Mouse (Mus musculus): Measurements from ENCODE around the gene Sdr39u1. TPM values are rescaled to one million over a fixed set of nuclear protein-coding genes. Genes with fewer than 3 reads are reported as not detected.

The Sdr39u1 gene
- polyA plus RNA-seq (2012) = 10.6 and 15.2 TPM in 2 replicates

DNA sequence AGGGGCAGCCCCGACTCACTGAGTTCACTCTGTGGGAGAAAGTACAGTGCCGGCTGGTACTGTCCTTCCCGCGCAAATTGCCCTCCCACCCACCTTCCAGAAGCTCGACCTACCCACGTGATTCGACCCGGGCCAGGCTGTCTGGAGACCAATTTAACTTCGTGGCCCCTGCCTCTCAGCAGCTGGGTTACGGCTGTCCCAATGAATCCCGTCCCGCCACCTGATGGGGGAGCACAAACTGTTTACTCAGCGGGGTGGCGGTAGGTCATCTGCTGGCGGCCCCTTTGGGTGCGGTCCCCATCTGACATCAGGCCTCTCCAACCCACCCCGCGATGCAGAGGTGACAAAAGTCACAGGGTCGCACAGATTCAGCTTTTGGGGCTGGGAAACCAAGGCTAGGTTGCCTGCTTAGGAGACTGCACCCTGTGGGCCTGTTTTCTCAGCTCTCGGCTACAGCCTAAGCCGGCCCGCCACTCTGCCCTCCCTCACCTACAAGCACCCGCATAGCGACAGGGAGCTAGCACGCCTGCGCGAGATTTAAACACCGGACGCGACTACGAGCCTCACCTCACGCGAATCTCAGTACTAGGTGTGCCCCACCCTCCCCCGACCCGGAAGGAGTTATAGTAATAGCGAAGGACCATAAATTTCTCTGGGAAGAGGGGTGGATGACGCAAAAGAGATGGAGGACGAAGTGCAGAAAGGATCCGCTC lies at the start of gene Sdr39u1:
TSS of gene Sdr39u1 (minus strand) at position 593 of the 713 bp plus-strand sequence.

DNA sequence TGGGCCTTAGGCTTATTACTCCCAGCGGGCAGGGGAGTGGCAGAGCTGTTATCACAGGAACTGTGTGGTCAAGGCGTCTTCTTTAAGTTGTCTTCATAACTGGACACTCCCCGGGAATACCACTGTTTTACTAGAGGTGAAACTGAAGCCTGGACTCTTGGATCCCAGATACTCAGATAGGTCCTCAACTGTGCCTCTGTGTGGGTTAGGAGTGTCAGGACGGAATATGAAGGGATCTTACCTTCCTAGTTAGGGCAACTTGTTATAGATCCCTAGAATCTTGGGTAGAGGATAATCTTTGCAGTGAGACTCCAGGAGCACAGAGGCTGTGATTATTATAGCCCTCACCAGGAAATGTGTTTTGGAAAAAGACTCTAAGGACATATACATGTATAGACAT lies 44.5 kb upstream of the Sdr39u1 start, which contains the start of gene Cma1:
TSS of gene Cma1 (minus strand) at position 101 of the 400 bp plus-strand sequence.

DNA sequence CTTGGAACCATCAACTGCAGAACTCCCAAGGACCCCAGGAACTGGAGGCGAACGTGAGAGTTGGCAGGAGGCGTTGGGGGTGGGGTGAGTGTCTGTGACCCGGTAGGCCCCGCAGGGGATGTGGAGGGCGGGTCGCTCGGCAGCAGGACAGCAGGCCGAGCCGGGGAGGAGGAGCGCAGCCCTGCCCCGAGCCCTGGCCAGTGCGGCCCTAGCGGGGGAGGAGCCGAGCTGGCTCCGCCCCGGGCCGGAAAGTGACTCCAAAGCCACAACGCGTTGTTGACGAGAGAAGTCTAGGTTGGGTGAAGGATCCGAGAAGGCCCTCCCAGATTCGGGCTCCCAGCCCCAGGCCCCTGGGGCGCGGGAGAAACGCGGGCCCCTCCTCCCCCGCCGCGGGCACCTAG lies 15.4 kb downstream of the Sdr39u1 start, which contains the start of gene Khnyn:
TSS of gene Khnyn (plus strand) at position 235 of the 401 bp plus-strand sequence.

DNA sequence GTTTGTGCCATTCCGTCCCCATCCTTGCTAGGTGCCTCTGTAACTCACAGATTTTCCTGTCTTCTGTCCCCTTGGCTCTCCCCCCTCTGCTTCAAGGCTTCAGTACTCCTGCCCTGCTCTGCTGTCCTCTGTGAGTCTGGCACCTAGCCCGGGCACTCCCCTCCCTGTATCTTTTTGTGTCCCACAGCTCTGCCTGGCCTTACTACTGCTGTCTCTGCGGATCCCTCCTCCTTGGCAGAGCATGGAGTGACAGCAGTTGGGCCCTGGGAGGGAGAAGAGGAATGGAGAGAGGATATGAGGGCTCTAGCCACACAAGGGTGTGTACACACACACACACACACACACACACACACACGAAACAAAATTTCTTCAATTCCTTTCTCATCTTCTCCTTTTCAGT lies 15.9 kb downstream of the Sdr39u1 start, which contains the start of gene Cbln3:
TSS of gene Cbln3 (minus strand) at position 227 of the 400 bp plus-strand sequence.

DNA sequence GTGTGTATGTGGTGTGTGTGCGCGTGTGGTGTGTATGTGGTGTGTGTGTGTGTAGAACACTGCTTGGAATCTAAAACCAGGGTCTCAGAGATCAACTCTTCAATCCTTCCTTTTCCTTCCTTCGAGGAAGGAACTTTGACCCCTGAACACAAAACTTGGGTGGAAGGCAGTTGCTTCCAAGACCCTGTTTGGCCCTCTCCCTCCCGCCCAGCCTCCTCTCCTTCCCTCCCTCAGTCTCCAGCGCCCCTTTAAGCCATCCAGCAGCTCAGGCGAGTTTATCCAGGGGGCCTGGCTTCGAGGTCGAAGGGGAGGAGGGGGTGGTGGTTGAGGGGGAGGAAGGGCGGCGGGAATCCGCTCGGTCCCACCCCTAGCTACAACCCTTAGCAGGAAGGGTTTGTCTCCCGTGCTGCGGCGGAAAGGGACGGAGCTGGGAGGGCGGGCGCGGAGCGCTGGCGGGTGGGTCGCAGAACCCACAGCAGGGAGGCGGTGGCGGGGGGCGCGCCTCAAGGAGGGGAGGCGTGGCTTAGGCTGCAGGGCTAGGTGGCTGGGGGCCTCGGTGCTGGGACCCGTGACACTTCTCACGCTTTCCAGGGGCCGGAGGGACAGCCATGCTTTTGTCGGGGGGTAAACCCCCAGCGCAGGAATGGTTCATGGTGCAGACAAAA lies 46.3 kb downstream of the Sdr39u1 start, which contains the start of gene Nynrin:
TSS of gene Nynrin (plus strand) at position 390 of the 665 bp plus-strand sequence.

Other genes with a start within 250 kb of the Sdr39u1 start
- 13.6 and 17.8 TPM in 2 replicates for gene Mdp1, start 239.8 kb downstream of the Sdr39u1 start, polyA plus RNA-seq (2012)
- gene Gmpr2, start 228.4 kb downstream of the Sdr39u1 start, polyA plus RNA-seq (2012) = 23.9 and 24.7 TPM in 2 replicates
- 102 and 110 TPM in 2 replicates for gene Nedd8, start 228.2 kb downstream of the Sdr39u1 start, polyA plus RNA-seq (2012)
- 31.6 and 41.8 TPM in 2 replicates for gene Tinf2, start 218.5 kb downstream of the Sdr39u1 start, polyA plus RNA-seq (2012)
- gene Tgm1, start 186.4 kb downstream of the Sdr39u1 start, polyA plus RNA-seq (2012) = 4.6 and 5.6 TPM in 2 replicates
- gene Rabggta, start 178.0 kb downstream of the Sdr39u1 start, polyA plus RNA-seq (2012) = 30.6 and 31.0 TPM in 2 replicates
- 3.9 and 5.5 TPM in 2 replicates for gene Dhrs1, start 154.6 kb downstream of the Sdr39u1 start, polyA plus RNA-seq (2012)
- gene Nop9, start 154.6 kb downstream of the Sdr39u1 start, polyA plus RNA-seq (2012) = 30.4 and 53.0 TPM in 2 replicates
- 0.31 and 0.45 TPM in 2 replicates for gene Cideb, start 141.8 kb downstream of the Sdr39u1 start, polyA plus RNA-seq (2012)
- 0.83 and 1.1 TPM in 2 replicates for gene Ltb4r2, start 138.9 kb downstream of the Sdr39u1 start, polyA plus RNA-seq (2012)
- gene Ltb4r1, start 134.3 kb downstream of the Sdr39u1 start, polyA plus RNA-seq (2012) = 33.3 and 45.8 TPM in 2 replicates
- gene Adcy4, start 116.2 kb downstream of the Sdr39u1 start, polyA plus RNA-seq (2012) = 0.09 and 0.10 TPM in 2 replicates
- 63.9 and 71.4 TPM in 2 replicates for gene Ripk3, start 111.4 kb downstream of the Sdr39u1 start, polyA plus RNA-seq (2012)
- 0.15 and 0.40 TPM in 2 replicates for gene Nfatc4, start 77.1 kb downstream of the Sdr39u1 start, polyA plus RNA-seq (2012)
- gene Nynrin, start 46.3 kb downstream of the Sdr39u1 start, polyA plus RNA-seq (2012) = 4.9 and 6.6 TPM in 2 replicates
- gene Cbln3, start 15.9 kb downstream of the Sdr39u1 start, polyA plus RNA-seq (2012) = 0.09 and 0.34 TPM in 2 replicates
- gene Khnyn, start 15.3 kb downstream of the Sdr39u1 start, polyA plus RNA-seq (2012) = 10.5 and 16.6 TPM in 2 replicates
- 0.06 TPM in 1 of 2 replicates, not detected in the other for gene Cma1, start 44.4 kb upstream of the Sdr39u1 start, polyA plus RNA-seq (2012)
- not detected in 2 replicates for gene Cma2, start 50.7 kb upstream of the Sdr39u1 start, polyA plus RNA-seq (2012)
- not detected in 2 replicates for gene Mcpt1, start 117.7 kb upstream of the Sdr39u1 start, polyA plus RNA-seq (2012)
- gene Mcpt9, start 130.2 kb upstream of the Sdr39u1 start, polyA plus RNA-seq (2012) = not detected in 2 replicates
- gene Mcpt2, start 141.7 kb upstream of the Sdr39u1 start, polyA plus RNA-seq (2012) = not detected in 2 replicates
- not detected in 2 replicates for gene Mcpt4, start 162.0 kb upstream of the Sdr39u1 start, polyA plus RNA-seq (2012)
- 6.3 and 6.6 TPM in 2 replicates for gene Mcpt8, start 185.0 kb upstream of the Sdr39u1 start, polyA plus RNA-seq (2012)
- gene Ctsg, start 202.3 kb upstream of the Sdr39u1 start, polyA plus RNA-seq (2012) = 802 and 1,283 TPM in 2 replicates
- not detected in 2 replicates for gene Gzme, start 220.3 kb upstream of the Sdr39u1 start, polyA plus RNA-seq (2012)
- gene Gzmd, start 232.3 kb upstream of the Sdr39u1 start, polyA plus RNA-seq (2012) = not detected in 2 replicates